Mouse (Mus musculus) CH12F3 (cell line): Measurements from ENCODE around the gene Clcn7.

Experiments used
- in situ Hi-C: fragments of 300-500 bp; cut with MboI; formaldehyde crosslinking; loops from 2 replicates; pipeline ENCODE4 v1.14.3; 2020; ENCODE audit warnings: low sequenced_read_pairs

Clcn7 gene

GRCm38 (mm10) chr17:25210006-25210405, 76.8 kb downstream of the Clcn7 start:
- in situ Hi-C loops = no loop called here

- in situ Hi-C loops = no loop called here
Measured at GRCm38 (mm10) chr17:25210680-25211466, 77.7 kb downstream of the Clcn7 start.

GRCm38 (mm10) chr17:25211705-25212104, 78.5 kb downstream of the Clcn7 start:
- in situ Hi-C loops = no loop called here
